Mouse (Mus musculus) heart, postnatal 0 days (tissue): ENCODE measurements around the gene Serhl.

Experiments
- CTCF ChIP-seq: IDR thresholded peaks from 2 replicates; pipeline ENCODE4 v1.5.1; 2016; ENCODE audit warnings: antibody characterized with exemption, control low read depth, low read depth
- EP300 ChIP-seq: IDR thresholded peaks from 2 replicates; pipeline ENCODE4 v1.6.1; 2016; ENCODE audit warnings: antibody characterized with exemption, low read depth

DNA sequence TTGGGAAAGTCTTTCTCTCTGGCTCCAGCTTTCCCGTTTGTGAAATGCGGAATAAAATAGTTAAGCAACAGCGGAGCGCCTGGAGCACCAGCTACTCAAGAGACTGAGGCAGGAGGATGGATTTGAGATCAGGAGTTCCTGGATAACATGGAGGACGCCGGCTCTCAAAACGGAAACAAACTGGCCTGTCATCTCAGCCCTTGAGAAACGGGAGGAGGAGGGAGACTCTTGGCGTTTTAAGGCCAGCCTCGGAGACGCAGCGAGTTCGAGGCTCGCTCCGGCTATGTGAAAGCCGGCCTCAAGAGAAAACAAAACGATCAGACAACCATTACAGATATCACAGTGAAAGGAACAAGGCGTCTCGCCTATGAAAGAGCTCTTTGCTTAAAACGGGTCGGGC, 59.1 kb downstream of the Serhl start:
- TF ChIP-seq CTCF (no peak), EP300 (no peak)
